22 mouse cellular contexts compared by ENCODE assay signal in the genomic region with DNA sequence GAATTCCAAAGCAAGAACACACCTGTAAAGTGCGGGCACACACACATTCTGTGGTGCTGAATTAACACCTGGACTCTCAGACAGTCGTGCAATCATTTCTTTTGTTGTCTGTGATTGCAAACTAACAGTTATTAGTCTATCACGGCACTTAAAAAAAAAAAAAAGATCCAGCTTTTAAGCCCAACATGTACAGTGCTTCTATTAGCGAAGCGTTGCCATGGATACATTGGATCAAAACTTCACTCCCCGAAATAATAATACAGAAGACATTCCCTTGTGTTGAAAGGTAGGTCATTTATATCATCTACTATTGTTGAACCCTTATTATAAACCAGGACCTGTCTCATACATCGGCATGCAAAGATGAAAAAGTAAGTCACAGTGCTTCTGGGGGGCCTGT.
A peak's percentile ranks its signal among the peaks of the same experiment; 100 is the strongest.
DNase-seq lines count a peak whose midpoint lies in the region; ATAC-seq and TF ChIP-seq lines count a peak whose summit lies in the region.
"Had no signal": no experiment of that assay in that cellular context is flagged by ENCODE, and none has a peak within 500 bp of the region (broad histone marks: within the 10 kb centered on the region; RNA-seq: fewer than 3 reads in every experiment).

No protein-coding gene starts in this region.

- ATAC-seq in forebrain, postnatal 0 days, result peak; percentile 70; the same call in 1 of the 2 replicates
- ATAC-seq in forebrain, embryonic 11.5 days (replicated peaks; ENCODE audit: low FRiP score), result no peak
- no peak for ATAC-seq in midbrain, postnatal 0 days (ENCODE audit: low FRiP score)
- ATAC-seq: activated CD4-positive, CD25-positive, alpha-beta regulatory T cell, adult 4 months; forebrain, embryonic 13.5 days; inflammation-experienced regulatory T-cells, adult 6 months; intestine, postnatal 0 days; Patski had no signal

- no peak overlapping the region for H3K4me3 ChIP-seq in forebrain, postnatal 0 days (ENCODE audit: low read depth, low read length)
- no peak overlapping the region for H3K4me3 ChIP-seq in forebrain, embryonic 11.5 days (ENCODE audit: low read depth, low read length)
- H3K4me3 ChIP-seq in layer of hippocampus, adult 2 months, result no peak overlapping the region
- H3K4me3 ChIP-seq in midbrain, postnatal 0 days (ENCODE audit: low read depth, low read length), result no peak overlapping the region
- H3K4me3 ChIP-seq: embryonic facial prominence, embryonic 12.5 days; forebrain, embryonic 13.5 days; heart, embryonic 10.5 days; hindbrain, embryonic 13.5 days had no signal

- WGBS in forebrain, postnatal 0 days, result 52% methylated on average over 7 of the region's 7 CpGs
- WGBS in forebrain, embryonic 11.5 days, result 88% methylated on average over 7 of the region's 7 CpGs
- WGBS in midbrain, postnatal 0 days, result 52% methylated on average over 7 of the region's 7 CpGs

- TF ChIP-seq CTCF in forebrain, postnatal 0 days (IDR thresholded peaks at IDR 0.05; ENCODE audit: low read depth), result no peak
- TF ChIP-seq CTCF in layer of hippocampus, adult 2 months (conservative IDR thresholded peaks at IDR 0.05), result no peak
- TF ChIP-seq CTCF in midbrain, postnatal 0 days (IDR thresholded peaks at IDR 0.05), result no peak

- no peak overlapping the region for H3K4me2 ChIP-seq in forebrain, postnatal 0 days (ENCODE audit: low read depth)
- no peak overlapping the region for H3K4me2 ChIP-seq in forebrain, embryonic 11.5 days (ENCODE audit: low read depth, low read length, severe bottlenecking)
- no peak overlapping the region for H3K4me2 ChIP-seq in midbrain, postnatal 0 days (ENCODE audit: low read depth, low read length, poor library complexity, severe bottlenecking)
- H3K4me2 ChIP-seq: embryonic facial prominence, embryonic 12.5 days; forebrain, embryonic 13.5 days; hindbrain, embryonic 13.5 days had no signal

- H3K9ac ChIP-seq in forebrain, postnatal 0 days, result no peak overlapping the region
- no peak overlapping the region for H3K9ac ChIP-seq in forebrain, embryonic 11.5 days (ENCODE audit: low read length)
- no peak overlapping the region for H3K9ac ChIP-seq in midbrain, postnatal 0 days (replicated peaks; ENCODE audit: low read length, poor library complexity, severe bottlenecking)
- H3K9ac ChIP-seq: embryonic facial prominence, embryonic 12.5 days; forebrain, embryonic 13.5 days; hindbrain, embryonic 13.5 days had no signal

- no peaks in the 10 kb centered on the region for H3K36me3 ChIP-seq in forebrain, postnatal 0 days (ENCODE audit: insufficient read depth)
- H3K36me3 ChIP-seq in forebrain, embryonic 11.5 days (ENCODE audit: control insufficient read depth, insufficient read depth, low read length), result no peaks in the 10 kb centered on the region
- no peaks in the 10 kb centered on the region for H3K36me3 ChIP-seq in midbrain, postnatal 0 days (ENCODE audit: insufficient read depth, low read length)
- H3K36me3 ChIP-seq: embryonic facial prominence, embryonic 12.5 days; heart, embryonic 10.5 days; hindbrain, embryonic 13.5 days had no signal

- peak; percentile 52 for DNase-seq in forebrain, postnatal 0 days
- no peak for DNase-seq in forebrain, embryonic 11.5 days (ENCODE audit: low spot score)
- peak in 1 of 2 experiments; percentile 16 for DNase-seq in layer of hippocampus, adult 2 months (ENCODE audit: low spot score in 2 of 2)
- DNase-seq in layer of hippocampus, adult 8-10 months (ENCODE audit: low spot score in 2 of 2), result no peak
- peak; percentile 37 for DNase-seq in brain, adult 2 months (ENCODE audit: low read depth, low spot score)
- peak; percentile 53 for DNase-seq in midbrain, postnatal 0 days (ENCODE audit: low spot score)
- DNase-seq: adrenal gland, postnatal 14 days; cerebellum, adult 11 months; cerebellum, adult 8-10 months; cerebellum, postnatal 14 days; gastrocnemius, postnatal 14 days; heart, postnatal 10 days; heart, postnatal 4 days had no signal

- peak overlapping the region; percentile 37; the same call in 1 of the 2 replicates for H3K27ac ChIP-seq in forebrain, postnatal 0 days (ENCODE audit: low read depth, low read length)
- no peak overlapping the region for H3K27ac ChIP-seq in forebrain, embryonic 11.5 days (ENCODE audit: low read depth, low read length)
- peak overlapping the region; percentile 55; the same call in 1 of the 2 replicates for H3K27ac ChIP-seq in layer of hippocampus, adult 2 months
- H3K27ac ChIP-seq in midbrain, postnatal 0 days (ENCODE audit: low read depth, low read length), result peak overlapping the region; percentile 55
- H3K27ac ChIP-seq: embryonic facial prominence, embryonic 12.5 days; forebrain, embryonic 13.5 days; heart, embryonic 10.5 days; hindbrain, embryonic 13.5 days had no signal

- H3K9me3 ChIP-seq in forebrain, postnatal 0 days (ENCODE audit: low read length), result no peaks in the 10 kb centered on the region
- H3K9me3 ChIP-seq in forebrain, embryonic 11.5 days (ENCODE audit: control insufficient read depth, low read length), result no peaks in the 10 kb centered on the region
- H3K9me3 ChIP-seq in midbrain, postnatal 0 days (ENCODE audit: low read length), result no peaks in the 10 kb centered on the region
- H3K9me3 ChIP-seq: embryonic facial prominence, embryonic 12.5 days; forebrain, embryonic 13.5 days; heart, embryonic 10.5 days; hindbrain, embryonic 13.5 days had no signal

- H3K4me1 ChIP-seq in forebrain, postnatal 0 days (ENCODE audit: insufficient read depth), result peaks cover 9% of the 10 kb centered on the region; the same call in 1 of the 2 replicates
- no peaks in the 10 kb centered on the region for H3K4me1 ChIP-seq in forebrain, embryonic 11.5 days (replicated peaks; ENCODE audit: control insufficient read depth, insufficient read depth, low read length)
- no peaks in the 10 kb centered on the region for H3K4me1 ChIP-seq in midbrain, postnatal 0 days (ENCODE audit: insufficient read depth, low read length)
- H3K4me1 ChIP-seq: embryonic facial prominence, embryonic 12.5 days; forebrain, embryonic 13.5 days; heart, embryonic 10.5 days had no signal

- H3K27me3 ChIP-seq in forebrain, postnatal 0 days (ENCODE audit: insufficient read depth, low read length), result no peaks in the 10 kb centered on the region
- H3K27me3 ChIP-seq in forebrain, embryonic 11.5 days (ENCODE audit: control insufficient read depth, insufficient read depth, low read length), result no peaks in the 10 kb centered on the region
- no peaks in the 10 kb centered on the region for H3K27me3 ChIP-seq in midbrain, postnatal 0 days (ENCODE audit: insufficient read depth, low read length)
- H3K27me3 ChIP-seq: CH12.LX; embryonic facial prominence, embryonic 12.5 days; forebrain, embryonic 13.5 days; hindbrain, embryonic 13.5 days; Patski had no signal

Comparison
In these comparisons a context has a peak if more than half of its experiments do, and no peak if none do; other contexts are left out.
1. DNase-seq: peak in forebrain, postnatal 0 days (single experiment), brain, adult 2 months (single experiment) and midbrain, postnatal 0 days (single experiment); none in forebrain, embryonic 11.5 days (single experiment) and layer of hippocampus, adult 8-10 months (0 of 2).